Mouse (Mus musculus): Measurements from ENCODE around the gene Gm49337. TPM values are rescaled to one million over a fixed set of nuclear protein-coding genes. Genes with fewer than 3 reads are reported as not detected.

Gene Gm49337
- polyA plus RNA-seq (2015; fragmentation: Illumina TruSeq; extraction: RNeasy Lipid Tissue Mini Kit (QIAGEN cat#74804); ENCODE audit: insufficient read depth, low replicate concordance): not detected

DNA sequence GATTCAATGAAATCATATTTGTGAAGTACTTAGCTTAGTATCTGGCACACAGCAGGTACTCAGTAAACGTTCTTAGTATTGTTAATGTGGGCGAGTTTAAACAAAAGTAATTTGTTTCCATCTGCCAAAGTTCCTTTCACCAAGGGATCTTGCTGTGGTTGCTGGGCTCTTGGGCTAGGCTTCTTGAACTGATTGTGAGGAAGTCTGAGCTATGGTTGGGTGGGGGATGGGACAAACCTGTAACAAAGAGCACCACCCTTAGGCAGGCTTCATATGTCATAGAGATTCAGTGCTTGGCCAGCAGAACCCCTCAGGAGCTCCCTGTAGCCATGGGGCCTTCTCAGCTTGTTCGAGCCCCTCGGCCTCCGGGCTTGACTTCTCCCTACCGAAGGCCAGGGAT, at the start of gene Gm49337, which contains the start of gene 1700042G07Rik:
Gene Gm49337, plus strand, starts transcription at position 313 of the 400 bp plus-strand sequence.
Gene 1700042G07Rik, plus strand, starts transcription at position 301 of the 400 bp plus-strand sequence.

DNA sequence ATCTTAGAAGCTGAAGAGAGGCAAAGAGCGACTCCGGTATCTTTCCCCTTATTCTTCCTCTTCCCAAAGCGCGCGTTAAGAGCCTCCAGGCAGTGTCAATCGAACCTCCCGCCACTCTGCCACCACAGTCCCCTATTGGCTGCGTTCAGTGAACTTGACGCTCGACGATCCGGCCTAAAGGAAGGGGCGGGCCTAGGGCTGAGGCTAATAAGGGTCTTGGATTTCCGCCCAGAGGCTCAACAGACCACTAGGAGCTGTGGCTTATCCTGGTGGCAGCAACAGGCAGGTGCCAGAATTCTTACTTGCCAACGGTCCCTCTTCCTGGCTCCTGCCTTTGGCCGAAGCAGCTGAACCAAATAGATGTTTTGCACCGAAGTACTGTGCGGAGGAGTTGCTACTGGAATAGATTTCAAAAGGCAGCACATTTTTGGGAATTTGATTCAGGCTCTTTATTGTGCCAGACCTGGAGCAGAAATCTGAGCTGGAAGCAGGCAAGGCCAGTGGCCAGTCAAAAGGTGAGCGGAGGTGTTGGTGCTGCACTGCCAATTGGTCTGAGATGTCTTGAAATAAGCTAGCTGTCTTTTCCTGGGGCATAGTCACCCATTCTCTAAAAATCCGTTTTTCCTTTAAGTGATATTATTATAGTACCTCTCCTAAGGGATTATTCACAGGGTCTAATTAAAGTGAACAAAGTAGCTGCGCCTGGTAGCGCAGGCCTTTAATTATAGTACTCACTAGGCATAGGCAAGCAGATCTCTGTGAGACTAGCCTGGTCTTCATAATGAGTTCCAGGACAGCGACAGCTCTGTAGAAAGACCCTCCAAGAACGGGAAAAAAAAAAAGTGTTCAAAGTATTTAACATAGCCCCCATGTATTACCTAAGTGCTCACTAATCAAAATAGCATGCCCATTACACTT, 49.3 kb upstream of the Gm49337 start, which contains the start of the genes Rad54l and Pomgnt1:
Gene Rad54l, minus strand, starts transcription at position 89 of the 918 bp plus-strand sequence.
Gene Pomgnt1, plus strand, starts transcription at position 239 of the 918 bp plus-strand sequence.

GRCm38 (mm10) chr4:116151238-116151637, 21.9 kb upstream of the Gm49337 start, which contains the start of gene Lurap1:
Lurap1 (minus strand) TSS chr4:116151338.

DNA sequence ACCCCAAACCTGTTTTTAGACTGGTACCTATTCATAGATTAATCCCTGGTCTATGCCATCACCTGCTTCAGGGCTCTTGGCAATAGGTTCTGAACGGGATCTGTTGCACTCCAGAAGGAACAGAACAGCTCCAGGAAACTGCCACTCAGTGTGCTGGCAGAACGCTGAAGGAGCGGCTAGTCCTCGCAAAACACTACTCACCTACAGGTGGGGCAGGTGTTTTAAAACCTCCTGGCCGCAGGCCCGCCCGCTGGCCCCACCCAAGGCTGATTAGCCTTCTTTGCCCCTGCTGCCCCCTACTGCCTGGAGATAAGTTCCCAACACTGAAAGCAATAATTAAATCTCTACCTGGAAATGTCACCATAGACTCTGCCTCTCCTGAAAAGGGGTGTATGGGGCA, 5.8 kb upstream of the Gm49337 start, which contains the start of gene Tspan1:
Gene Tspan1, minus strand, starts transcription at position 198 of the 400 bp plus-strand sequence.

GRCm38 (mm10) chr4:116221140-116221851, 48.1 kb downstream of the Gm49337 start, which contains the start of gene Pik3r3:
Pik3r3 (plus strand) TSS chr4:116221618.

Other genes starting within 250 kb of the Gm49337 start
- not detected for gene Dmbx1, start 233.5 kb upstream of the Gm49337 start, polyA plus RNA-seq (2015; fragmentation: Illumina TruSeq; extraction: RNeasy Lipid Tissue Mini Kit (QIAGEN cat#74804); ENCODE audit: insufficient read depth, low replicate concordance)
- 23.8 TPM for gene Faah, start 155.5 kb upstream of the Gm49337 start, polyA plus RNA-seq (2015; fragmentation: Illumina TruSeq; extraction: RNeasy Lipid Tissue Mini Kit (QIAGEN cat#74804); ENCODE audit: insufficient read depth, low replicate concordance)
- 21.4 TPM for gene Nsun4, start 119.5 kb upstream of the Gm49337 start, polyA plus RNA-seq (2015; fragmentation: Illumina TruSeq; extraction: RNeasy Lipid Tissue Mini Kit (QIAGEN cat#74804); ENCODE audit: insufficient read depth, low replicate concordance)
- 789 TPM for gene Uqcrh, start 98.3 kb upstream of the Gm49337 start, polyA plus RNA-seq (2015; fragmentation: Illumina TruSeq; extraction: RNeasy Lipid Tissue Mini Kit (QIAGEN cat#74804); ENCODE audit: insufficient read depth, low replicate concordance)
- gene Lrrc41, start 98.1 kb upstream of the Gm49337 start, polyA plus RNA-seq (2015; fragmentation: Illumina TruSeq; extraction: RNeasy Lipid Tissue Mini Kit (QIAGEN cat#74804); ENCODE audit: insufficient read depth, low replicate concordance): 11.7 TPM
- gene Rad54l, start 49.7 kb upstream of the Gm49337 start, polyA plus RNA-seq (2015; fragmentation: Illumina TruSeq; extraction: RNeasy Lipid Tissue Mini Kit (QIAGEN cat#74804); ENCODE audit: insufficient read depth, low replicate concordance): 7.1 TPM
- 34.9 TPM for gene Pomgnt1, start 49.5 kb upstream of the Gm49337 start, polyA plus RNA-seq (2015; fragmentation: Illumina TruSeq; extraction: RNeasy Lipid Tissue Mini Kit (QIAGEN cat#74804); ENCODE audit: insufficient read depth, low replicate concordance)
- gene Lurap1, start 22.0 kb upstream of the Gm49337 start, polyA plus RNA-seq (2015; fragmentation: Illumina TruSeq; extraction: RNeasy Lipid Tissue Mini Kit (QIAGEN cat#74804); ENCODE audit: insufficient read depth, low replicate concordance): 3.5 TPM
- gene Tspan1, start 5.8 kb upstream of the Gm49337 start, polyA plus RNA-seq (2015; fragmentation: Illumina TruSeq; extraction: RNeasy Lipid Tissue Mini Kit (QIAGEN cat#74804); ENCODE audit: insufficient read depth, low replicate concordance): not detected
- gene 1700042G07Rik, start within 50 bp of the Gm49337 start, polyA plus RNA-seq (2015; fragmentation: Illumina TruSeq; extraction: RNeasy Lipid Tissue Mini Kit (QIAGEN cat#74804); ENCODE audit: insufficient read depth, low replicate concordance): not detected
- gene Pik3r3, start 48.2 kb downstream of the Gm49337 start, polyA plus RNA-seq (2015; fragmentation: Illumina TruSeq; extraction: RNeasy Lipid Tissue Mini Kit (QIAGEN cat#74804); ENCODE audit: insufficient read depth, low replicate concordance): 7.0 TPM

Measured in spleen, adult 10 weeks (tissue).